Mouse (Mus musculus) embryonic facial prominence, embryonic 15.5 days (tissue): Measurements from ENCODE around the gene Klhl21. TPM values are rescaled to one million over a fixed set of nuclear protein-coding genes. Genes with fewer than 3 reads are reported as not detected.

Experiments
- ATAC-seq: fragments of 200-750 bp; cut with Nextera tagmentation; 2 replicates; pipeline ENCODE4 v1.8.0; 2017; ENCODE audit warnings: low read depth, moderate TSS enrichment; ENCODE audit not compliant: insufficient number of reproducible peaks, low FRiP score, low TSS enrichment
- H3K27ac ChIP-seq: fragments of 300-500 bp; sonication (generic); replicated peaks from 2 replicates; pipeline ENCODE4 v1.5.1; 2015; ENCODE audit warnings: mild to moderate bottlenecking, inconsistent platforms
- H3K27me3 ChIP-seq: fragments of 300-500 bp; sonication (generic); 2 replicates; pipeline ENCODE4 v1.6.1; 2015; ENCODE audit warnings: inconsistent platforms
- H3K36me3 ChIP-seq: fragments of 300-500 bp; sonication (generic); 2 replicates; pipeline ENCODE4 v1.6.1; 2015; ENCODE audit warnings: mild to moderate bottlenecking, inconsistent platforms
- H3K4me1 ChIP-seq: fragments of 300-500 bp; sonication (generic); 2 replicates; pipeline ENCODE4 v1.6.1; 2015; ENCODE audit warnings: inconsistent platforms
- H3K4me2 ChIP-seq: fragments of 300-500 bp; sonication (generic); replicated peaks from 2 replicates; pipeline ENCODE4 v1.6.1; 2015; ENCODE audit warnings: mild to moderate bottlenecking, inconsistent platforms
- H3K4me3 ChIP-seq: fragments of 300-500 bp; sonication (generic); replicated peaks from 2 replicates; pipeline ENCODE4 v1.5.1; 2015; ENCODE audit warnings: mild to moderate bottlenecking, inconsistent platforms
- H3K9ac ChIP-seq: fragments of 300-500 bp; sonication (generic); 2 replicates; pipeline ENCODE4 v1.6.1; 2015; ENCODE audit warnings: inconsistent platforms
- H3K9me3 ChIP-seq: fragments of 300-500 bp; sonication (generic); replicated peaks from 2 replicates; pipeline ENCODE4 v1.6.1; 2016; ENCODE audit warnings: inconsistent platforms
- WGBS: fragments of 180-500 bp; shearing (Covaris S2); methylation state at CpG from one replicate; pipeline ENCODE4 v1.1.7; 2015; 5-methylcytosine and 5-hydroxymethylcytosine counted together
- polyA plus RNA-seq: library from polyadenylated mRNA; unstranded; fragments of >200 nt; fragmentation: Nextera tagmentation; extraction: Ambion mirVana; gene quantifications from 2 replicates; pipeline ENCODE4 v1.2.1, GENCODE M21; 2015

Gene Klhl21
- 18.8 TPM in 2 replicates for polyA plus RNA-seq

- peak within 1 kb of the TSS; percentile 49 for H3K9ac ChIP-seq
- peaks cover 42% of the 10 kb centered on the region for H3K4me1 ChIP-seq
- H3K27me3 ChIP-seq: no peaks in the 10 kb centered on the region
- H3K4me3 ChIP-seq: peak within 1 kb of the TSS; percentile 77
- under 1% methylated on average over 45 of the region's 45 CpGs for WGBS
- peak within 1 kb of the TSS; percentile 96 for H3K27ac ChIP-seq
- H3K4me2 ChIP-seq: peak within 1 kb of the TSS; percentile 95
- peak; percentile 90 for ATAC-seq
- H3K36me3 ChIP-seq: peaks cover 16% of the 10 kb centered on the region
- no peaks in the 10 kb centered on the region for H3K9me3 ChIP-seq
Measured at GRCm38 (mm10) chr4:152008622-152009075, at the start of gene Klhl21. TSS of gene Klhl21 (plus strand) at chr4:152008803.

GRCm38 (mm10) chr4:151959849-151960512 lies 48.6 kb upstream of the Klhl21 start:
- Histone ChIP-seq H3K9me3 (no peaks in the 10 kb centered on the region), H3K4me1 (peaks cover 4% of the 10 kb centered on the region; the same call in 1 of the 2 replicates), H3K36me3 (peaks cover 79% of the 10 kb centered on the region), H3K4me2 (no peak overlapping the region), H3K27ac (no peak overlapping the region), H3K4me3 (no peak overlapping the region), H3K9ac (no peak overlapping the region), H3K27me3 (no peaks in the 10 kb centered on the region)
- ATAC-seq: no peak
- 83% methylated on average over 11 of the region's 11 CpGs for WGBS

- H3K9ac ChIP-seq: no peak overlapping the region
- H3K9me3 ChIP-seq: no peaks in the 10 kb centered on the region
- H3K36me3 ChIP-seq: peaks cover 77% of the 10 kb centered on the region
- no peak overlapping the region for H3K4me3 ChIP-seq
- peaks cover 4% of the 10 kb centered on the region; the same call in 1 of the 2 replicates for H3K4me1 ChIP-seq
- 0 out of 2 replicates have a peak, but pooled peaks have one; percentile 40 for ATAC-seq
- no peaks in the 10 kb centered on the region for H3K27me3 ChIP-seq
- no peak overlapping the region for H3K27ac ChIP-seq
- H3K4me2 ChIP-seq: no peak overlapping the region
- 61% methylated on average over 3 of the region's 3 CpGs for WGBS
Measured at GRCm38 (mm10) chr4:151960513-151960854, 48.1 kb upstream of the Klhl21 start.

GRCm38 (mm10) chr4:151962817-151963216 lies 45.8 kb upstream of the Klhl21 start:
- Histone ChIP-seq H3K4me1 (peaks cover 4% of the 10 kb centered on the region; the same call in 1 of the 2 replicates), H3K27ac (no peak overlapping the region), H3K4me3 (no peak overlapping the region), H3K36me3 (peaks cover 64% of the 10 kb centered on the region), H3K27me3 (no peaks in the 10 kb centered on the region), H3K9ac (no peak overlapping the region), H3K4me2 (no peak overlapping the region), H3K9me3 (no peaks in the 10 kb centered on the region)
- ATAC-seq: no peak
- 89% methylated on average over 3 of the region's 3 CpGs for WGBS

- Histone ChIP-seq H3K9me3 (no peaks in the 10 kb centered on the region), H3K4me3 (no peak overlapping the region), H3K27me3 (no peaks in the 10 kb centered on the region), H3K9ac (no peak overlapping the region), H3K4me1 (no peaks in the 10 kb centered on the region), H3K4me2 (no peak overlapping the region), H3K27ac (no peak overlapping the region), H3K36me3 (peaks cover 59% of the 10 kb centered on the region)
- no peak for ATAC-seq
- 90% methylated on average over 26 of the region's 26 CpGs for WGBS
Measured at GRCm38 (mm10) chr4:151968204-151968921, 40.2 kb upstream of the Klhl21 start.

GRCm38 (mm10) chr4:151972221-151972967 lies 36.2 kb upstream of the Klhl21 start:
- ATAC-seq: no peak
- no peaks in the 10 kb centered on the region for H3K9me3 ChIP-seq
- no peaks in the 10 kb centered on the region for H3K4me1 ChIP-seq
- no peak overlapping the region for H3K9ac ChIP-seq
- H3K4me3 ChIP-seq: no peak overlapping the region
- peaks cover 72% of the 10 kb centered on the region for H3K36me3 ChIP-seq
- H3K27ac ChIP-seq: no peak overlapping the region
- 62% methylated on average over 10 of the region's 10 CpGs for WGBS
- no peaks in the 10 kb centered on the region for H3K27me3 ChIP-seq
- no peak overlapping the region for H3K4me2 ChIP-seq

GRCm38 (mm10) chr4:151975441-151975840 lies 33.2 kb upstream of the Klhl21 start:
- H3K4me3 ChIP-seq: no peak overlapping the region
- H3K9ac ChIP-seq: no peak overlapping the region
- H3K27ac ChIP-seq: no peak overlapping the region
- 0 out of 2 replicates have a peak, but pooled peaks cover 2% of the 10 kb centered on the region for H3K4me1 ChIP-seq
- H3K4me2 ChIP-seq: no peak overlapping the region
- ATAC-seq: no peak
- H3K9me3 ChIP-seq: no peaks in the 10 kb centered on the region
- peaks cover 73% of the 10 kb centered on the region for H3K36me3 ChIP-seq
- WGBS: 93% methylated on average over 3 of the region's 3 CpGs
- no peaks in the 10 kb centered on the region for H3K27me3 ChIP-seq

GRCm38 (mm10) chr4:151977748-151978147 lies 30.9 kb upstream of the Klhl21 start:
- 0 out of 2 replicates have a peak overlapping the region, but pooled peaks have one; percentile 17 for H3K27ac ChIP-seq
- no peak overlapping the region for H3K4me3 ChIP-seq
- H3K36me3 ChIP-seq: peaks cover 74% of the 10 kb centered on the region
- 34% methylated on average over 10 of the region's 10 CpGs for WGBS
- no peaks in the 10 kb centered on the region for H3K9me3 ChIP-seq
- no peak overlapping the region for H3K4me2 ChIP-seq
- 0 out of 2 replicates have a peak, but pooled peaks cover 7% of the 10 kb centered on the region for H3K4me1 ChIP-seq
- H3K27me3 ChIP-seq: no peaks in the 10 kb centered on the region
- ATAC-seq: no peak
- no peak overlapping the region for H3K9ac ChIP-seq

GRCm38 (mm10) chr4:151980699-151981098 lies 27.9 kb upstream of the Klhl21 start:
- Histone ChIP-seq H3K9ac (no peak overlapping the region), H3K9me3 (no peaks in the 10 kb centered on the region), H3K36me3 (peaks cover 57% of the 10 kb centered on the region), H3K4me2 (no peak overlapping the region), H3K27me3 (no peaks in the 10 kb centered on the region), H3K27ac (no peak overlapping the region), H3K4me1 (peaks cover 12% of the 10 kb centered on the region), H3K4me3 (no peak overlapping the region)
- WGBS: 80% methylated on average over 8 of the region's 8 CpGs
- no peak for ATAC-seq

- peaks cover 18% of the 10 kb centered on the region for H3K4me1 ChIP-seq
- H3K9me3 ChIP-seq: no peaks in the 10 kb centered on the region
- H3K36me3 ChIP-seq: peaks cover 52% of the 10 kb centered on the region
- ATAC-seq: peak; percentile 37; the same call in 1 of the 2 replicates
- no peaks in the 10 kb centered on the region for H3K27me3 ChIP-seq
- no peak overlapping the region for H3K9ac ChIP-seq
- no peak overlapping the region for H3K4me2 ChIP-seq
- no peak overlapping the region; the same call in 1 of the 2 replicates for H3K27ac ChIP-seq
- WGBS: 15% methylated on average over 5 of the region's 5 CpGs
- H3K4me3 ChIP-seq: no peak overlapping the region
Measured at GRCm38 (mm10) chr4:151981363-151981762, 27.2 kb upstream of the Klhl21 start.

GRCm38 (mm10) chr4:151983043-151983442 lies 25.6 kb upstream of the Klhl21 start:
- WGBS: 54% methylated on average over 17 of the region's 17 CpGs
- H3K36me3 ChIP-seq: peaks cover 42% of the 10 kb centered on the region
- H3K27ac ChIP-seq: peak overlapping the region; percentile 25; the same call in 1 of the 2 replicates
- H3K9ac ChIP-seq: no peak overlapping the region
- no peak for ATAC-seq
- no peaks in the 10 kb centered on the region for H3K9me3 ChIP-seq
- H3K27me3 ChIP-seq: no peaks in the 10 kb centered on the region
- H3K4me1 ChIP-seq: peaks cover 33% of the 10 kb centered on the region
- H3K4me2 ChIP-seq: no peak overlapping the region
- 0 out of 2 replicates have a peak overlapping the region, but pooled peaks have one; percentile 0 for H3K4me3 ChIP-seq
